Mouse (Mus musculus) CH12.LX (cell line): ENCODE measurements around the gene Dnal1. TPM values are rescaled to one million over a fixed set of nuclear protein-coding genes. Genes with fewer than 3 reads are reported as not detected.

ENCODE experiments used
- DNase-seq: peaks from one replicate; pipeline ENCODE4 v3.0.0-alpha.2; 2013; ENCODE audit errors: extremely low read depth
- H3K27ac ChIP-seq: 2 replicates; pipeline ENCODE4 v1.5.1; 2012; ENCODE audit warnings: low read depth, mild to moderate bottlenecking, control low read depth, moderate library complexity; ENCODE audit not compliant: insufficient read depth
- H3K27me3 ChIP-seq: replicated peaks from 2 replicates; pipeline ENCODE3; 2012; ENCODE audit warnings: inconsistent platforms
- H3K36me3 ChIP-seq, 2 experiments: replicated peaks in 1 of 2; 2 replicates each; pipeline versions ENCODE3 to v1.6.1; 2012; ENCODE audit warnings: inconsistent platforms in 1 of 2, low read length in 1 of 2, mild to moderate bottlenecking in 1 of 2, mixed read lengths in 1 of 2, moderate library complexity in 1 of 2; ENCODE audit not compliant: control insufficient read depth in 1 of 2, insufficient read depth in 1 of 2
- H3K4me1 ChIP-seq, 2 experiments: 2 replicates each; pipeline ENCODE4 v1.6.1; 2012; ENCODE audit warnings: inconsistent platforms in 1 of 2, moderate library complexity in 1 of 2; ENCODE audit not compliant: insufficient read depth in 2 of 2, control insufficient read depth in 1 of 2
- H3K4me2 ChIP-seq: 2 replicates; pipeline ENCODE4 v1.6.1; 2012; ENCODE audit warnings: low read depth, mild to moderate bottlenecking, control low read depth; ENCODE audit not compliant: poor library complexity, insufficient read depth, severe bottlenecking
- H3K4me3 ChIP-seq, 3 experiments: fragments of 150-350 bp in 1 of 3; sonication (generic) in 1 of 3; replicated peaks in 1 of 3; 2 replicates each; pipeline versions ENCODE3 to v1.5.1; 2011 to 2012; ENCODE audit warnings: low read depth in 2 of 3, low read length in 2 of 3, mild to moderate bottlenecking in 2 of 3, moderate library complexity in 2 of 3, control low read depth in 1 of 3, improper control_type of control experiment in 1 of 3, inconsistent platforms in 1 of 3, mixed read lengths in 1 of 3; ENCODE audit not compliant: poor library complexity in 1 of 3
- H3K79me2 ChIP-seq: replicated peaks from 2 replicates; pipeline ENCODE4 v1.6.1; 2012; ENCODE audit warnings: mild to moderate bottlenecking, moderate library complexity; ENCODE audit not compliant: control insufficient read depth, poor library complexity, insufficient read depth, severe bottlenecking; ENCODE audit errors: extremely low read depth
- H3K9ac ChIP-seq: 2 replicates; pipeline ENCODE4 v1.6.1; 2012; ENCODE audit warnings: low read depth, mild to moderate bottlenecking, control low read depth, moderate library complexity; ENCODE audit not compliant: insufficient read depth
- H3K9me3 ChIP-seq: replicated peaks from 2 replicates; pipeline ENCODE3; 2012; ENCODE audit warnings: low read length, inconsistent platforms, mixed read lengths
- BHLHE40 ChIP-seq: IDR thresholded peaks from 2 replicates; pipeline ENCODE4 v1.6.1; 2011; ENCODE audit warnings: mild to moderate bottlenecking, low read depth, low read length, improper control_type of control experiment
- CHD1 ChIP-seq: IDR thresholded peaks from 2 replicates; pipeline ENCODE4 v1.6.1; 2012; ENCODE audit warnings: low read depth, low read length, improper control_type of control experiment, inconsistent platforms
- CHD2 ChIP-seq: IDR thresholded peaks from 2 replicates; pipeline ENCODE4 v1.6.1; 2011; ENCODE audit warnings: low read length, improper control_type of control experiment
- E2F4 ChIP-seq: IDR thresholded peaks from 2 replicates; pipeline ENCODE4 v1.6.1; 2011; ENCODE audit warnings: low read depth, low read length, improper control_type of control experiment; ENCODE audit not compliant: insufficient replicate concordance
- ELF1 ChIP-seq: IDR thresholded peaks from 2 replicates; pipeline ENCODE4 v1.6.1; 2014; ENCODE audit warnings: low read depth, mild to moderate bottlenecking, inconsistent platforms, low read length, improper control_type of control experiment
- EP300 ChIP-seq: IDR thresholded peaks from 2 replicates; pipeline ENCODE4 v1.6.1; 2011; ENCODE audit warnings: low read length, improper control_type of control experiment
- ETS1 ChIP-seq: conservative IDR thresholded peaks from 2 replicates; pipeline ENCODE4 v1.6.1; 2012; ENCODE audit warnings: low read depth, mild to moderate bottlenecking, inconsistent platforms, low read length, improper control_type of control experiment, moderate library complexity
- HCFC1 ChIP-seq: IDR thresholded peaks from 2 replicates; pipeline ENCODE4 v1.6.1; 2012; ENCODE audit warnings: low read depth, mild to moderate bottlenecking, inconsistent platforms, low read length, improper control_type of control experiment
- IRF4 ChIP-seq: IDR thresholded peaks from 2 replicates; pipeline ENCODE4 v1.6.1; 2014; ENCODE audit warnings: low read depth, mild to moderate bottlenecking, inconsistent platforms, low read length, improper control_type of control experiment
- MAFK ChIP-seq: IDR thresholded peaks from 2 replicates; pipeline ENCODE4 v1.6.1; 2011; ENCODE audit warnings: low read length, improper control_type of control experiment; ENCODE audit not compliant: insufficient replicate concordance
- MAX ChIP-seq: IDR thresholded peaks from 2 replicates; pipeline ENCODE4 v1.6.1; 2011; ENCODE audit warnings: low read length, improper control_type of control experiment
- MEF2A ChIP-seq: IDR thresholded peaks from 2 replicates; pipeline ENCODE4 v1.6.1; 2014; ENCODE audit warnings: low read depth, mild to moderate bottlenecking, inconsistent platforms, low read length, improper control_type of control experiment, borderline replicate concordance
- MXI1 ChIP-seq: IDR thresholded peaks from 2 replicates; pipeline ENCODE4 v1.6.1; 2011; ENCODE audit warnings: mild to moderate bottlenecking, low read depth, low read length, improper control_type of control experiment
- MYC ChIP-seq: IDR thresholded peaks from 2 replicates; pipeline ENCODE4 v1.6.1; 2011; ENCODE audit warnings: low read depth, mild to moderate bottlenecking, improper control_type of control experiment, low read length
- NRF1 ChIP-seq: IDR thresholded peaks from 2 replicates; pipeline ENCODE4 v1.6.1; 2014; ENCODE audit warnings: low read depth, mild to moderate bottlenecking, inconsistent platforms, low read length, improper control_type of control experiment, moderate library complexity
- POLR2A ChIP-seq: IDR thresholded peaks from 2 replicates; pipeline ENCODE4 v1.6.1; 2011; ENCODE audit warnings: low read depth, mild to moderate bottlenecking, improper control_type of control experiment, low read length
- POLR2AphosphoS2 ChIP-seq: IDR thresholded peaks from 2 replicates; pipeline ENCODE4 v1.6.1; 2011; ENCODE audit warnings: low read depth, low read length, improper control_type of control experiment
- RAD21 ChIP-seq: IDR thresholded peaks from 2 replicates; pipeline ENCODE4 v1.6.1; 2011; ENCODE audit warnings: low read depth, mild to moderate bottlenecking, low read length, improper control_type of control experiment, moderate library complexity
- RCOR1 ChIP-seq: conservative IDR thresholded peaks from 2 replicates; pipeline ENCODE4 v1.6.1; 2012; ENCODE audit warnings: low read depth, mild to moderate bottlenecking, inconsistent platforms, low read length, improper control_type of control experiment
- SIN3A ChIP-seq: IDR thresholded peaks from 2 replicates; pipeline ENCODE4 v1.6.1; 2012; ENCODE audit warnings: low read length, improper control_type of control experiment, inconsistent platforms
- TBP ChIP-seq: conservative IDR thresholded peaks from 2 replicates; pipeline ENCODE4 v1.6.1; 2011; ENCODE audit warnings: low read depth, low read length, improper control_type of control experiment
- TCF12 ChIP-seq: IDR thresholded peaks from 2 replicates; pipeline ENCODE4 v1.6.1; 2014; ENCODE audit warnings: low read depth, mild to moderate bottlenecking, inconsistent platforms, low read length, improper control_type of control experiment
- UBTF ChIP-seq: IDR thresholded peaks from 2 replicates; pipeline ENCODE4 v1.6.1; 2012; ENCODE audit warnings: low read depth, mild to moderate bottlenecking, inconsistent platforms, low read length, improper control_type of control experiment, moderate library complexity
- ZC3H11A ChIP-seq: IDR thresholded peaks from 2 replicates; pipeline ENCODE4 v1.6.1; 2012; ENCODE audit warnings: low read depth, mild to moderate bottlenecking, inconsistent platforms, low read length, improper control_type of control experiment
- ZNF384 ChIP-seq: IDR thresholded peaks from 2 replicates; pipeline ENCODE4 v1.6.1; 2012; ENCODE audit warnings: low read depth, low read length, improper control_type of control experiment, inconsistent platforms
- dilution Hi-C: fragments of 300-500 bp; cut with MboI; formaldehyde crosslinking; loops from 2 replicates; pipeline ENCODE4 v1.14.3; 2020; ENCODE audit warnings: low sequenced_read_pairs; ENCODE audit not compliant: extremely low pct_unique_long_range_greater_than_20kb, extremely low pct_ligation_motif_present
- in situ Hi-C: fragments of 300-500 bp; cut with MboI; formaldehyde crosslinking; loops from 3 replicates; pipeline ENCODE4 v1.14.3; 2019; ENCODE audit warnings: low sequenced_read_pairs, low pct_ligation_motif_present, low pct_unique_long_range_greater_than_20kb, mixed read lengths
- polyA plus RNA-seq: library from polyadenylated mRNA; unstranded; fragments of >175 nt; gene quantifications from 2 replicates; pipeline ENCODE4 v1.2.1, GENCODE M21; 2012; ENCODE audit warnings: low read depth; ENCODE audit not compliant: insufficient read length
- total RNA-seq, 2 experiments: library from RNA; depleted of rRNA; stranded (reverse); fragments of 300-350 nt in 1 of 2; fragments of >200 nt in 1 of 2; gene quantifications; 2 replicates each; pipeline ENCODE4 v1.2.3; 2012 to 2014

Gene Dnal1
- total and polyA plus RNA-seq, 3 experiments: 1.6 to 2.1 (median 1.7) TPM

DNA sequence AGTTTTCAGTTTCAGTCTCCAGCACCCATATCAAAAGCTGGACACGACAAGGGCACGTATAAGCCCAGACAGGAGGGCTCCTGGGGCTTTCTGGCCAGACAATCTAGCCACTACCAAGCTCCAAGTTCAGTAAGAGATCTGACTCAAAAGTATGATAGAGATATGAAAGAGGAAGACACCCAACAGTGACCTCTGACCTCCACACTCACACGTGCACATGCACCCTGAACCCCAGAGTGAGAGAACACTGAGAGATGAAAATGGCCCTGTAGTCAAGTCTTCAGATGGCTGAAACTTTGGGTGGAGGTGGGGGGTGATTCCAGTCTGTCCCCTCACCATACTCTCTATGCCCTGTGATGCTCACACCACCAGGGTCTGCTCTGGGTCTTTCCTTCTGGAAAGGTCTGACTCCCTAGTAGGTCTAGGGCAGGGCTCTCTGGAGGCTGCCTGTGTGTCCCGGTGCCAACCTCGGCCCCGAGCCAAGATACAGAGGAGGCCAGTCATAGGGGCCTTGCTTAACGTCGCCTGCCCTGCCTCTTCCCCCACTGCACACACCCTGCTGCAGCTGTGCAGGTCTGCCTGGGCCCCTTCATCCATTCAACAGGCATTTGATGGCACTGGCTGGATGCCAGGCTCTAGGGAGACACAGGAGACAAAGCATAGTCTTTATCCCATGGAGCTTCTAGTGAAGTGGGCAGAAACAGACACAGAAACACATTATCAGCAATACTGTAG lies 66.7 kb downstream of the Dnal1 start:
- H3K9ac ChIP-seq: no peak overlapping the region

GRCm38 (mm10) chr12:84181999-84182398 lies 67.8 kb downstream of the Dnal1 start:
- no peak overlapping the region for H3K4me3 ChIP-seq

More for the DNA sequence above, 66.7 kb downstream of the Dnal1 start:
- no peak for DNase-seq
- peaks cover 22 to 80% of the 10 kb centered on the region in 2 experiments for H3K4me1 ChIP-seq
- TF ChIP-seq MYC (no peak), BHLHE40 (peak; percentile 29; the same call in 1 of the 2 replicates), ELF1 (no peak), MAFK (no peak), CHD2 (no peak)
- TF ChIP-seq, all 38 proteins: peak for 1
- dilution Hi-C loops: no loop called here
- H3K27me3 ChIP-seq: no peaks in the 10 kb centered on the region
- peaks cover 19% of the 10 kb centered on the region; the same call in 1 of the 2 replicates for H3K79me2 ChIP-seq
- in situ Hi-C loops: no loop called here
- H3K36me3 ChIP-seq: peaks cover 0 to 46% of the 10 kb centered on the region in 2 experiments
- H3K4me2 ChIP-seq: no peak overlapping the region
- no peak overlapping the region for H3K27ac ChIP-seq
- peaks cover 6% of the 10 kb centered on the region for H3K9me3 ChIP-seq
- H3K4me3 ChIP-seq: no peak overlapping the region

DNA sequence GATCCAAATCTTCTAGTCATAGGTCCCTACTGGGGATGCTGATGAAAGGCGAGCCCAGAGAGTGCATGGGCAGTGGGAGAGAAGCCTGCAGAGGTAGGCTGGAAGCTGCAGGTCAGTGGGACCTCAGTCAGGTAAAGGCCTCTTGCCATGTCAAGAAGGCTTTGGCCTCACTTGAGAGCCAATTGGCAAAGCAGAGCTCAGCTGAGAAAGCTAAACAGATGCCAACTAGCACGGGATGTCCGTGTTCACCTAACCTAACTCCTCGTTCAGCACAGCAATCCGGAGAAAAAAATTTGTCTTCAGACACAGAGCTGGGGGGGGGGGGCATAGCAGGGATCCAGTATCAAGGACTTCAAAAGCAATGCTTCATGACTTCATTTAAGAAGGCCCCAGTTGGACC lies 70.8 kb downstream of the Dnal1 start:
- peaks cover 9 to 73% of the 10 kb centered on the region in 2 experiments for H3K36me3 ChIP-seq
- dilution Hi-C loops: no loop called here
- H3K27me3 ChIP-seq: no peaks in the 10 kb centered on the region
- TF ChIP-seq TBP (no peak), CHD1 (no peak), POLR2AphosphoS2 (no peak), MAX (no peak), MXI1 (no peak), MYC (no peak), RCOR1 (no peak), ZNF384 (no peak), MEF2A (no peak), NRF1 (no peak), EP300 (no peak), TCF12 (no peak), ETS1 (no peak), IRF4 (no peak), POLR2A (no peak), SIN3A (no peak), ZC3H11A (no peak), HCFC1 (no peak), RAD21 (no peak), E2F4 (no peak)
- peaks cover 28 to 77% of the 10 kb centered on the region in 2 experiments for H3K4me1 ChIP-seq
- H3K27ac ChIP-seq: no peak overlapping the region
- no peak overlapping the region for H3K9ac ChIP-seq
- H3K4me3 ChIP-seq: no peak overlapping the region
- no peak overlapping the region for H3K4me2 ChIP-seq
- no peak for DNase-seq
- H3K79me2 ChIP-seq: peaks cover 27% of the 10 kb centered on the region
- in situ Hi-C loops: no loop called here
- peaks cover 20% of the 10 kb centered on the region for H3K9me3 ChIP-seq

More at GRCm38 (mm10) chr12:84181999-84182398, 67.8 kb downstream of the Dnal1 start:
- no peak overlapping the region for H3K9ac ChIP-seq
- in situ Hi-C loops: no loop called here
- dilution Hi-C loops: no loop called here
- no peak for DNase-seq
- no peak for TF ChIP-seq UBTF
- TF ChIP-seq CHD1: no peak
- no peak for TF ChIP-seq MYC
- peaks cover 20% of the 10 kb centered on the region for H3K79me2 ChIP-seq
- H3K27ac ChIP-seq: no peak overlapping the region
- H3K27me3 ChIP-seq: no peaks in the 10 kb centered on the region
- peaks cover 16% of the 10 kb centered on the region for H3K9me3 ChIP-seq
- H3K36me3 ChIP-seq: peaks cover 9 to 57% of the 10 kb centered on the region in 2 experiments
- H3K4me1 ChIP-seq: peaks cover 13 to 75% of the 10 kb centered on the region in 2 experiments
- no peak overlapping the region for H3K4me2 ChIP-seq
